Mouse (Mus musculus) spleen, adult 2 months (tissue): ENCODE data around the gene Armh4.

Source experiments
- CTCF ChIP-seq: fragments of 200-500 bp; IDR thresholded peaks from 2 replicates; pipeline ENCODE4 v1.5.1; 2011; ENCODE audit warnings: mild to moderate bottlenecking, inconsistent platforms; ENCODE audit not compliant: insufficient read depth, insufficient read length, insufficient replicate concordance; ENCODE audit errors: extremely low read depth
- POLR2A ChIP-seq: fragments of 200-500 bp; IDR thresholded peaks from 2 replicates; pipeline ENCODE4 v1.6.1; 2011; ENCODE audit warnings: low read depth, low read length, inconsistent platforms

DNA sequence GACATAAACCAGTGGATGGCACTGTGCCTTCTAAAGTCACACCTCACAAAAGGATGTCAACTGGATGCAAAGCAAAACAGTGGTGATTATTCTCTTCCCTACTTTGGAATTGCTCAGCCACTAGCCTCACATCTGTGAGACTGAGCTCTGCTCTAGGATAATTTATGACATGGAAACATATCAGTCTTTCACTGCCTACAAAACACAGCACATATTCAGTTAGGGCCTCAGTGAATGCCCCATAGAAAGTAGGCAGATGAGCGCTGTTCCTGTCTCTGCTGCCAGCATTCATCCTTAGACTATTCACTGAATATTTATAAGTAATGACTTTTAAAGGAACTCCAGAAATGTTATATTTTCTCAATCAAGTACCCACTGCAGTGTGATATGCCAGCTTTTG, 37.3 kb downstream of the Armh4 start:
- TF ChIP-seq CTCF (no peak), POLR2A (no peak)
